Mouse (Mus musculus) hindbrain, embryonic 13.5 days (tissue): ENCODE results near the gene Dennd4c. TPM values are rescaled to one million over a fixed set of nuclear protein-coding genes. Genes with fewer than 3 reads are reported as not detected.
A peak's percentile ranks its signal among the peaks of the same experiment; 100 is the strongest.
"Not testable (repeated sequence)": the region's sequence is repeated elsewhere in the genome, so short reads cannot be mapped to it uniquely, and the experiment has no call there.

Source experiments
- ATAC-seq: fragments of 200-750 bp; cut with Nextera tagmentation; 2 replicates; pipeline ENCODE4 v1.8.0; 2017; ENCODE audit warnings: moderate TSS enrichment; ENCODE audit not compliant: low FRiP score
- H3K27ac ChIP-seq: fragments of 300-500 bp; sonication (generic); 2 replicates; pipeline ENCODE4 v1.5.1; 2015; ENCODE audit warnings: inconsistent platforms, mild to moderate bottlenecking, moderate library complexity
- H3K27me3 ChIP-seq: fragments of 300-500 bp; sonication (generic); 2 replicates; pipeline ENCODE4 v1.6.1; 2015; ENCODE audit warnings: mild to moderate bottlenecking, inconsistent platforms
- H3K36me3 ChIP-seq: fragments of 300-500 bp; sonication (generic); 2 replicates; pipeline ENCODE4 v1.6.1; 2015; ENCODE audit warnings: mild to moderate bottlenecking, inconsistent platforms
- H3K4me1 ChIP-seq: fragments of 300-500 bp; sonication (generic); replicated peaks from 2 replicates; pipeline ENCODE4 v1.6.1; 2015; ENCODE audit warnings: inconsistent platforms
- H3K4me2 ChIP-seq: fragments of 300-500 bp; sonication (generic); 2 replicates; pipeline ENCODE4 v1.6.1; 2015; ENCODE audit warnings: inconsistent platforms, mild to moderate bottlenecking, moderate library complexity
- H3K4me3 ChIP-seq: fragments of 300-500 bp; sonication (generic); 2 replicates; pipeline ENCODE4 v1.5.1; 2015; ENCODE audit warnings: mild to moderate bottlenecking, inconsistent platforms
- H3K9ac ChIP-seq: fragments of 300-500 bp; sonication (generic); 2 replicates; pipeline ENCODE4 v1.6.1; 2015; ENCODE audit warnings: mild to moderate bottlenecking, inconsistent platforms
- H3K9me3 ChIP-seq: fragments of 300-500 bp; sonication (generic); 2 replicates; pipeline ENCODE4 v1.6.1; 2016; ENCODE audit warnings: inconsistent platforms
- WGBS: fragments of 180-500 bp; shearing (Covaris S2); methylation state at CpG from one replicate; pipeline ENCODE4 v1.1.7; 2015; 5-methylcytosine and 5-hydroxymethylcytosine counted together
- polyA plus RNA-seq: library from polyadenylated mRNA; unstranded; fragments of >200 nt; fragmentation: Nextera tagmentation; extraction: Ambion mirVana; gene quantifications from 2 replicates; pipeline ENCODE4 v1.2.1, GENCODE M21; 2015

Gene Dennd4c
- polyA plus RNA-seq, 1 experiment from 2014 or later = 5.4 TPM

GRCm38 (mm10) chr4:86825143-86825542 is 76.8 kb downstream of the Dennd4c start:
- Histone ChIP-seq H3K36me3 (peaks cover 55% of the 10 kb centered on the region), H3K27me3 (no peaks in the 10 kb centered on the region), H3K4me3 (no peak overlapping the region), H3K4me1 (no peaks in the 10 kb centered on the region), H3K4me2 (no peak overlapping the region), H3K9me3 (no peaks in the 10 kb centered on the region), H3K27ac (no peak overlapping the region), H3K9ac (no peak overlapping the region)
- 92% methylated on average over 7 of the region's 7 CpGs for WGBS
- no peak for ATAC-seq

GRCm38 (mm10) chr4:86831896-86832295 is 83.5 kb downstream of the Dennd4c start:
- 96% methylated on average over 2 of the region's 2 CpGs for WGBS
- H3K4me3 ChIP-seq = no peak overlapping the region
- no peak overlapping the region for H3K9ac ChIP-seq
- no peaks in the 10 kb centered on the region for H3K4me1 ChIP-seq
- peaks cover 44% of the 10 kb centered on the region for H3K36me3 ChIP-seq
- H3K4me2 ChIP-seq = no peak overlapping the region
- H3K27ac ChIP-seq = no peak overlapping the region
- ATAC-seq = no peak
- H3K9me3 ChIP-seq = no peaks in the 10 kb centered on the region
- no peaks in the 10 kb centered on the region for H3K27me3 ChIP-seq

GRCm38 (mm10) chr4:86841141-86841540 is 92.8 kb downstream of the Dennd4c start:
- peaks cover 66% of the 10 kb centered on the region for H3K36me3 ChIP-seq
- ATAC-seq, H3K9ac ChIP-seq, H3K4me3 ChIP-seq, H3K4me2 ChIP-seq, H3K27me3 ChIP-seq, H3K27ac ChIP-seq, H3K4me1 ChIP-seq, H3K9me3 ChIP-seq: not testable (repeated sequence)
- 94% methylated on average over 2 of the region's 2 CpGs for WGBS

GRCm38 (mm10) chr4:86845384-86845783 is 97.0 kb downstream of the Dennd4c start:
- H3K27ac ChIP-seq = no peak overlapping the region
- no peak overlapping the region for H3K9ac ChIP-seq
- peaks cover 57% of the 10 kb centered on the region for H3K36me3 ChIP-seq
- no peak overlapping the region for H3K4me3 ChIP-seq
- no peaks in the 10 kb centered on the region for H3K9me3 ChIP-seq
- WGBS = 98% methylated on average over 3 of the region's 3 CpGs
- H3K4me1 ChIP-seq = no peaks in the 10 kb centered on the region
- no peaks in the 10 kb centered on the region for H3K27me3 ChIP-seq
- no peak overlapping the region for H3K4me2 ChIP-seq
- no peak for ATAC-seq

DNA sequence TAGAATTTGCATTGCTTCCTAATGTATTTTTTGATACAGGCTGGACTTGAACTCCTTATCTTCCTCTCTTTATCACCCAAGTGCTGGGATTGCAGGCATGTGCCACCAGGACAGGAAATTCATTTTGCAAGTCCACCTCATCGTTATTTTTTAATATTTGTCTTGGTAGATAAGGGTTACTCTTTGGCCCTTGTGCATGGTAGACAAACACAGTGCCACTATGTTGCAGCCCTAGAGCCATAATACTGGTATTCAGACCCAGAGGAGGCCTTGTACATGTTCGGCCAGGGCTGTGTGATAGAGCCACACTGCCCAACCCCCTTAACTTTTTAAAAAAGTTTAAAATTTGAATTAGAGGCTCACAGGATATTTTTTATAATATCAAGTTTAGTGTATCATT is 98.9 kb downstream of the Dennd4c start:
- no peak overlapping the region for H3K9ac ChIP-seq
- ATAC-seq = no peak
- no peaks in the 10 kb centered on the region for H3K4me1 ChIP-seq
- no peak overlapping the region for H3K27ac ChIP-seq
- 91% methylated on average over 2 of the region's 2 CpGs for WGBS
- no peak overlapping the region for H3K4me3 ChIP-seq
- no peaks in the 10 kb centered on the region for H3K27me3 ChIP-seq
- no peak overlapping the region for H3K4me2 ChIP-seq
- H3K9me3 ChIP-seq = no peaks in the 10 kb centered on the region
- peaks cover 57% of the 10 kb centered on the region for H3K36me3 ChIP-seq

DNA sequence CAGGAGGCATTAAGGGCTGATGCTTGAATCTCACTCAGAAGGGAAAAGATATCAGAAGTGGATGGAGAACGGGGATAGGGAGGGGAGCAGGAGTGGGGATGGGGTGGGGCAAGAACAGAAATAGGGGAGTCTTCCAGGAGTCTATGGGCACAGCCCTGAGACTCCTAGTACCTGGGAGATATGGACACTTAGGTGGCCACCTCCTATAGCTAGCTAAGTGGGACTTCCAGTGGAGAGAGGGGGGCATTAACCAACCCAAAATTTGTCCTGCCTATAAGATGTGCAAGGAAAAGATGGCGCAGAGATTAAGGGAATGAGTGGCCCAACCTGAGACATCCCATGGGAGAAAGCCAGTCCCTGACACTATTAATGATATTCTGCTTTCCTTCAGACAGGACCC is 103.0 kb downstream of the Dennd4c start:
- ATAC-seq = 0 out of 2 replicates have a peak, but pooled peaks have one; percentile 27
- H3K4me3 ChIP-seq = no peak overlapping the region
- WGBS = 87% methylated on average over 2 of the region's 2 CpGs
- no peaks in the 10 kb centered on the region for H3K27me3 ChIP-seq
- no peak overlapping the region for H3K4me2 ChIP-seq
- H3K4me1 ChIP-seq = peaks cover 13% of the 10 kb centered on the region
- H3K27ac ChIP-seq = no peak overlapping the region
- peaks cover 57% of the 10 kb centered on the region for H3K36me3 ChIP-seq
- H3K9me3 ChIP-seq = no peaks in the 10 kb centered on the region
- no peak overlapping the region for H3K9ac ChIP-seq

DNA sequence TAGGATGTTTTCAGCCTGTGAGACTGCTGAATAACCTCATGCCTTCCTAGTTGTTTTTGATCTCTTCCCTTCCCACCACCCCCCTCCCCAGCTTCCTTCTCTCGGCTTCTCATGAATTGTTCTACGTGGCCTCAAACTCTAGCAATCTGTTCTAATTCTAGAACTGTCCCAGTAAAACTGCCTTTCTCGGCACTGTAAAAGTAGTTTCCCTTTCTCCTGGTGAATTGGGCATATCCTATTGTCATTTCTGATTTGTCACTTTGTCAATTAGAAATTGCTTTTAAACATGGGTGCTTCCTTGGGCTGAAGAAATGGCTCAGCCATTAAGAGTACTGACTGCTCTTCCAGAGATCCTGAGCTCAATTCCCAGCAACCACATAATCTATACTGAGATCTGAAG is 103.7 kb downstream of the Dennd4c start:
- WGBS = 81% methylated on average over 3 of the region's 3 CpGs
- no peak overlapping the region for H3K4me2 ChIP-seq
- H3K4me1 ChIP-seq = peaks cover 13% of the 10 kb centered on the region
- no peak overlapping the region for H3K9ac ChIP-seq
- H3K27me3 ChIP-seq = no peaks in the 10 kb centered on the region
- ATAC-seq = no peak
- peaks cover 54% of the 10 kb centered on the region for H3K36me3 ChIP-seq
- H3K9me3 ChIP-seq = no peaks in the 10 kb centered on the region
- no peak overlapping the region for H3K27ac ChIP-seq
- no peak overlapping the region for H3K4me3 ChIP-seq

DNA sequence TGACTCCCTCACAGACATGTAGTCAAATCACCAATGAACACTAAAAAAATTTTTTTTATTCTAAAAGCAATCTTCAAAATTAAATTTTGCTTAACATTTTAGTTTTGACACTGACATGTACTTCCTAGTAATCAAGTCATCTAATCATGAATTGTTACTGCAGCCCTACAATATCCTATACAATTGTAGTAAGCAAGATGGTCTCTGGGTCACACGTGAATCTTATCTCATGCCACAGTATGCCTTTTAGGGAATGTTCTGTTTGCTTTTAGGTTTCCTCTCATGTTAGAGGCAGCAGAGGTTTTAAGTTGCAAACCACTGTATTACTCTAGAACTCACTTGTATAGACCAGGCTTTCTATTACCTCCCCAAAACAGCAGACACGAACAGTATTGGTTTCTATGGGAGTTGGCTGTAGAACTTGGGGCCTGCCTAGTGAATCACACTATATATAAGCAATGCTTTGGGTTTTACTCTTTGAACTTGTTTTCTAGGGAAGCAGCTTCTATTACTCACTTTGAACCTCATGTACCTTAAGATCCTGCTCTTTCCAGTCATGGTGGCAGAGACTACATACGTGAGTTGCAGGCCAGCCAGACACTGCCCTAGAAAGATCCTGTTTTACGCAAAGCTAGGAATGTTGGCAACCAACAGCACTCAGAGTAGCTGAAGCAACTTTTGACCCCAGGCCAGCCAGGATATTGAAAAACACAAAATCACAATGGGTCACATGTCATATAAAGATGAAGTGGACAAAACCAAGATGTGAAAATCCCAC is 104.6 kb downstream of the Dennd4c start:
- Histone ChIP-seq H3K36me3 (peaks cover 47% of the 10 kb centered on the region), H3K27me3 (no peaks in the 10 kb centered on the region), H3K4me1 (peaks cover 15% of the 10 kb centered on the region), H3K27ac (no peak overlapping the region), H3K4me2 (no peak overlapping the region), H3K9me3 (no peaks in the 10 kb centered on the region), H3K9ac (no peak overlapping the region), H3K4me3 (no peak overlapping the region)
- WGBS = 89% methylated on average over 4 of the region's 4 CpGs
- no peak for ATAC-seq

- Histone ChIP-seq H3K36me3 (peaks cover 35% of the 10 kb centered on the region), H3K9me3 (no peaks in the 10 kb centered on the region), H3K4me1 (peaks cover 22% of the 10 kb centered on the region), H3K27ac (peak overlapping the region; percentile 97), H3K9ac (peak overlapping the region; percentile 100), H3K27me3 (no peaks in the 10 kb centered on the region), H3K4me3 (peak overlapping the region; percentile 93), H3K4me2 (peak overlapping the region; percentile 80)
- no peak; the same call in 1 of the 2 replicates for ATAC-seq
- 2% methylated on average over 50 of the region's 50 CpGs for WGBS
Measured at GRCm38 (mm10) chr4:86856304-86857112, 108.2 kb downstream of the Dennd4c start.

DNA sequence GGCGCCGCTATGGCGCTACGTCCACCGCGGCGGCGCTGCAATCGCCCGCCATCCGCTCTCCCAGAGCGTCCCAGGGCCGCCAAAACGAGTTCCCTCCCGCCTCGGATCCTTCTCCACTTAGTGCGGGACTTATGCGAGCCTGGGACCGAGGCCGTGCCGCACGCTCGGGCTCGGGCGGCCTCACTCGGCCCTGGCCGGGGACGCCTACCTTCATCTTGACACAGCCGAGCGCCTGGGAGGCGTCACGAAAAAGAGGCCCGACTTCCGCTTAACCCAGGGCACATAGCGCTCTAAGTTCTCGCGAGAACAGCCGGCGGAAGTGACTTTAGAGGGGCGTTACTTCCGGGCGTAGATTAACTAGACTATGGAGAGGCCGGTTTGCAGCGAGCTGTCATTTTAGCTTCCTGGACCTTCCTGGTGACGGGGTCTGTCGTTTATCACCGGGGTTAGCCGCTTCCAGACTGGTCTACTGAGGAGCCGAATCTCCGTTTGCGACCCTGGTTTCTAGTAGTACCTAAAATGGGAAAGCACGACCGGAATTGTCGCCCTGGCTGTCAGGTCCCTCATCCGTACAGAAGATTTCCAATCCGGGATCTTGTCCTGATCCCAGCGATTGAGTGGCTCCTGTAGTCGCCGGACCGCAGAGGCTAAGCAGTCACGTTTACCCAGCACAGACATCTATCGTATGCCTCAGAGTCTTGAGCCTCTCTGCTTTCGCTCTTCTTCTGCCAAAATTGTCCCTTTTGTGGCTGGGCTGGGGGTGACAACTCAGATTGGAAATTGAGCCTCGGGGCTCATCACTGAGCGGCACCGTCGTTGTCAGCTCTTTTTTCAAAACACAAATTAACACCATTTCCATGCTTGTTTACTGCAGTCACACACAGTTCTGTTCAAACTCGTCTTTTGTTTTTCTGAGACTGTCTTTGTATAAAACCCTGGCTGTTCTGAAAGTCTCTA is 109.0 kb downstream of the Dennd4c start, which contains the start of gene Rps6:
Rps6 (minus strand) TSS at position 300 of the 957 bp plus-strand sequence.
- WGBS = under 1% methylated on average over 64 of the region's 68 CpGs
- peaks cover 28% of the 10 kb centered on the region for H3K36me3 ChIP-seq
- peaks cover 22% of the 10 kb centered on the region for H3K4me1 ChIP-seq
- peak within 1 kb of the TSS; percentile 97 for H3K27ac ChIP-seq
- peak within 1 kb of the TSS; percentile 93 for H3K4me3 ChIP-seq
- H3K9me3 ChIP-seq = no peaks in the 10 kb centered on the region
- no peaks in the 10 kb centered on the region for H3K27me3 ChIP-seq
- ATAC-seq = peak; percentile 98
- peak within 1 kb of the TSS; percentile 100 for H3K9ac ChIP-seq
- peak within 1 kb of the TSS; percentile 81 for H3K4me2 ChIP-seq

DNA sequence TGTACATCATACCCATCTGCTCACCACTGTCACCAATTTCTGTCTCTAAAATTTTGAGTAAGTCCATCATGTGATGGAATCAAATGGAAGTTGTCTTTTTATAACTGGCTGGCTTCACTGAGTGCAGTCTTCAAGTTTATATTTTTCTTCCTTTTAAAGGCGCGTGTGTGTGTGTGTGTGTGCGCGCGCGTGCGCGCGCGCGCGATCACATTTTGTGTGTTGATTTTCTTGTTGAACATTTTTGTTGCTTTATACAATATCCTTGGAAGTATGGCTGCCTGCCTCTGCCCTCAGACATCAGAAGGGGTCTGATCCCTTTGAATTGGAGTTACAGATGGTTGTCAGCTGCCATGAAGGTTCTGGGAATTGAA is 109.7 kb downstream of the Dennd4c start:
- Histone ChIP-seq H3K9ac (peak overlapping the region; percentile 100), H3K4me2 (peak overlapping the region; percentile 81), H3K27me3 (no peaks in the 10 kb centered on the region), H3K36me3 (peaks cover 22% of the 10 kb centered on the region), H3K4me1 (peaks cover 22% of the 10 kb centered on the region), H3K9me3 (no peaks in the 10 kb centered on the region), H3K4me3 (peak overlapping the region; percentile 93), H3K27ac (peak overlapping the region; percentile 97)
- 56% methylated on average over 12 of the region's 12 CpGs for WGBS
- no peak for ATAC-seq

GRCm38 (mm10) chr4:86864087-86864486 is 115.7 kb downstream of the Dennd4c start:
- H3K4me3 ChIP-seq = no peak overlapping the region
- 81% methylated on average over 5 of the region's 5 CpGs for WGBS
- H3K9me3 ChIP-seq = no peaks in the 10 kb centered on the region
- no peaks in the 10 kb centered on the region for H3K27me3 ChIP-seq
- no peak overlapping the region for H3K27ac ChIP-seq
- no peak for ATAC-seq
- no peaks in the 10 kb centered on the region for H3K4me1 ChIP-seq
- no peak overlapping the region for H3K4me2 ChIP-seq
- no peak overlapping the region for H3K9ac ChIP-seq
- no peaks in the 10 kb centered on the region for H3K36me3 ChIP-seq
